Mouse (Mus musculus): ENCODE data around the gene Zbtb22.
A peak's percentile ranks its signal among the peaks of the same experiment; 100 is the strongest.

- 0 out of 2 replicates have a peak, but pooled peaks have one; percentile 29 for TF ChIP-seq POLR2A (IDR thresholded peaks at IDR 0.05; ENCODE audit: low read depth, low read length)
- TF ChIP-seq CTCF (IDR thresholded peaks at IDR 0.05; ENCODE audit: extremely low read depth, insufficient read length, insufficient replicate concordance, low read depth, low read length): peak; percentile 83; the same call in 1 of the 2 replicates
These were observed 4.8 kb downstream of the Zbtb22 start for GRCm38 (mm10) chr17:33920282-33921097.

Data from small intestine, adult 2 months (tissue).